Mouse (Mus musculus): Measurements from ENCODE around the gene Cacna2d3.

DNA sequence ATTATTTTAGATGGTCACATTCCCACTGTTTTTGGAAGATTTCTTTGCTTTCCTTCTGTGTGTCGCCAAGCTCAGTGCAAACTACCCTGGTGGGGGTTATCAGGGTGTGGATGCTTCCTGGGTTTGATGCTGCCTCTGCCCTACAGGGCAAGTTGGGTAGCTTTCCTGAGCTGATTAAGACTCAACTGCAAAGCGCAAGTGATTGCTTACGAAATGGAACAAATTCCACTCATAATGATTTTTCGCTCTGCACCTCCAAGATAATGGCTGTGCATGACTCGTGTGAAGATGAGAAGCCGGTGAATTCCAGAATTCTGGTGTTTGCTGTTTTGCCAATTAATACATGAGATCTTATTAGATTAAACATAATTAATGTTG lies 557.0 kb downstream of the Cacna2d3 start:
- TF ChIP-seq CTCF (conservative IDR thresholded peaks at IDR 0.05; ENCODE audit: low read length) (no peak), POU5F1 (IDR thresholded peaks at IDR 0.05; ENCODE audit: borderline replicate concordance, low read length) (no peak), NANOG (IDR thresholded peaks at IDR 0.05; ENCODE audit: borderline replicate concordance, low read length) (no peak)

Measured in E14TG2a.4 (cell line).